Mouse (Mus musculus) hematopoietic stem cell, adult 5-6 weeks (primary cell): Measurements from ENCODE around the gene Polr1e. TPM values are rescaled to one million over a fixed set of nuclear protein-coding genes. Genes with fewer than 3 reads are reported as not detected.
"Not testable (repeated sequence)": the region's sequence is repeated elsewhere in the genome, so short reads cannot be mapped to it uniquely, and the experiment has no call there.

Source experiments
- ATAC-seq, 2 experiments: fragments of 125-278 bp in 1 of 2; replicated peaks in 1 of 2; 2 replicates each; pipeline ENCODE4 v1.8.0; 2016 to 2017; ENCODE audit warnings: inconsistent platforms in 2 of 2, mild to moderate bottlenecking in 2 of 2, moderate number of reproducible peaks in 2 of 2, low read depth in 1 of 2, moderate TSS enrichment in 1 of 2; ENCODE audit not compliant: low FRiP score in 2 of 2, poor library complexity in 2 of 2, severe bottlenecking in 2 of 2, insufficient read depth in 1 of 2, low TSS enrichment in 1 of 2
- total RNA-seq: library from RNA; stranded (forward); fragments of 172-1452, 232-1000 nt; gene quantifications from 2 replicates; pipeline ENCODE4 v1.2.3, GENCODE M21; 2017

Gene Polr1e
- total RNA-seq = 46.3 and 52.5 TPM in 2 replicates

GRCm38 (mm10) chr4:45018452-45018980 is at the start of gene Polr1e:
TSS of gene Polr1e (plus strand) at chr4:45018583.
- peak; percentile 90 to 94 for ATAC-seq

- ATAC-seq = no peak
Observed at GRCm38 (mm10) chr4:44970056-44970455, 48.3 kb upstream of the Polr1e start.

GRCm38 (mm10) chr4:44970612-44971110 is 47.7 kb upstream of the Polr1e start:
- peak in 1 of 2 experiments; percentile 46; a peak in 1 of 4 replicates for ATAC-seq

- peak; percentile 91 to 96 for ATAC-seq
Observed at GRCm38 (mm10) chr4:44973450-44973849, 44.9 kb upstream of the Polr1e start.

GRCm38 (mm10) chr4:44973871-44974270 is 44.5 kb upstream of the Polr1e start:
- no peak for ATAC-seq

- ATAC-seq = no peak
Observed at GRCm38 (mm10) chr4:44974331-44974730, 44.1 kb upstream of the Polr1e start.

- ATAC-seq = no peak
Observed at GRCm38 (mm10) chr4:44976026-44976615, 42.3 kb upstream of the Polr1e start.

- no peak for ATAC-seq
Observed at GRCm38 (mm10) chr4:44976921-44977710, 41.3 kb upstream of the Polr1e start.

- no peak for ATAC-seq
Observed at GRCm38 (mm10) chr4:44978175-44978574, 40.2 kb upstream of the Polr1e start.

GRCm38 (mm10) chr4:44979794-44980338 is 38.5 kb upstream of the Polr1e start:
- no peak for ATAC-seq

GRCm38 (mm10) chr4:44981280-44981973 is 37.0 kb upstream of the Polr1e start, which contains the start of gene Grhpr:
TSS of gene Grhpr (plus strand) at chr4:44981395.
- peak; percentile 81 to 91 for ATAC-seq

GRCm38 (mm10) chr4:44981974-44982287 is 36.5 kb upstream of the Polr1e start:
- no peak for ATAC-seq

- ATAC-seq = no peak
Observed at GRCm38 (mm10) chr4:44982440-44983130, 35.8 kb upstream of the Polr1e start.

GRCm38 (mm10) chr4:44983131-44983740 is 35.1 kb upstream of the Polr1e start:
- ATAC-seq = no peak

- ATAC-seq = no peak
Observed at GRCm38 (mm10) chr4:44990560-44990959, 27.8 kb upstream of the Polr1e start.

GRCm38 (mm10) chr4:44992330-44992729 is 26.1 kb upstream of the Polr1e start:
- not testable (repeated sequence) for ATAC-seq

GRCm38 (mm10) chr4:44993179-44993578 is 25.2 kb upstream of the Polr1e start:
- not testable (repeated sequence) for ATAC-seq
